Mouse (Mus musculus): Measurements from ENCODE around the gene Dock1.

The Dock1 gene

GRCm38 (mm10) chr7:134990911-134991310 is 320.5 kb downstream of the Dock1 start:
- DNase-seq: no peak

- DNase-seq: no peak
Measured at GRCm38 (mm10) chr7:134994983-134995382, 324.5 kb downstream of the Dock1 start.

GRCm38 (mm10) chr7:135002216-135002615 is 331.8 kb downstream of the Dock1 start:
- DNase-seq: no peak

- no peak for DNase-seq
Measured at GRCm38 (mm10) chr7:135002891-135003290, 332.4 kb downstream of the Dock1 start.

- DNase-seq: no peak
Measured at GRCm38 (mm10) chr7:135005964-135006560, 335.6 kb downstream of the Dock1 start.

GRCm38 (mm10) chr7:135008021-135008420 is 337.6 kb downstream of the Dock1 start:
- DNase-seq: no peak

GRCm38 (mm10) chr7:135010997-135011396 is 340.5 kb downstream of the Dock1 start:
- no peak for DNase-seq

GRCm38 (mm10) chr7:135017531-135017930 is 347.1 kb downstream of the Dock1 start:
- DNase-seq: peak; percentile 43

- no peak for DNase-seq
Measured at GRCm38 (mm10) chr7:135020762-135021161, 350.3 kb downstream of the Dock1 start.

- no peak for DNase-seq
Measured at GRCm38 (mm10) chr7:135021544-135022100, 351.2 kb downstream of the Dock1 start.

- no peak for DNase-seq
Measured at GRCm38 (mm10) chr7:135024531-135024930, 354.1 kb downstream of the Dock1 start.

GRCm38 (mm10) chr7:135028716-135029115 is 358.3 kb downstream of the Dock1 start:
- no peak for DNase-seq

- DNase-seq: no peak
Measured at GRCm38 (mm10) chr7:135029136-135029535, 358.7 kb downstream of the Dock1 start.

- peak; percentile 47 for DNase-seq
Measured at GRCm38 (mm10) chr7:135031466-135031865, 361.0 kb downstream of the Dock1 start.

- DNase-seq: peak; percentile 35
Measured at GRCm38 (mm10) chr7:135034811-135035210, 364.4 kb downstream of the Dock1 start.

GRCm38 (mm10) chr7:135035651-135036050 is 365.2 kb downstream of the Dock1 start:
- no peak for DNase-seq

- no peak for DNase-seq
Measured at GRCm38 (mm10) chr7:135038930-135039329, 368.5 kb downstream of the Dock1 start.

GRCm38 (mm10) chr7:135043931-135044765 is 373.7 kb downstream of the Dock1 start:
- DNase-seq: no peak

GRCm38 (mm10) chr7:135049416-135049815 is 379.0 kb downstream of the Dock1 start:
- DNase-seq: no peak

GRCm38 (mm10) chr7:135053186-135053715 is 382.8 kb downstream of the Dock1 start:
- no peak for DNase-seq

- DNase-seq: no peak
Measured at GRCm38 (mm10) chr7:135054664-135055063, 384.2 kb downstream of the Dock1 start.

GRCm38 (mm10) chr7:135059071-135059470 is 388.6 kb downstream of the Dock1 start:
- DNase-seq: no peak

GRCm38 (mm10) chr7:135059562-135059961 is 389.1 kb downstream of the Dock1 start:
- no peak for DNase-seq

- DNase-seq: no peak
Measured at GRCm38 (mm10) chr7:135063886-135064285, 393.4 kb downstream of the Dock1 start.
